Mouse (Mus musculus): ENCODE measurements around the gene Neurod2. TPM values are rescaled to one million over a fixed set of nuclear protein-coding genes. Genes with fewer than 3 reads are reported as not detected.

Neurod2 gene
- polyA plus RNA-seq, 1 experiment from 2014 or later, result 110 TPM

GRCm38 (mm10) chr11:98294188-98295012 is 35.0 kb downstream of the Neurod2 start:
- Histone ChIP-seq H3K4me3 (replicated peaks; ENCODE audit: low read length) (peak overlapping the region; percentile 56), H3K27me3 (replicated peaks; ENCODE audit: control insufficient read depth, insufficient read depth, low read length) (no peaks in the 10 kb centered on the region), H3K9ac (replicated peaks; ENCODE audit: low read depth, low read length) (peak overlapping the region; percentile 76), H3K27ac (ENCODE audit: low read length) (peak overlapping the region; percentile 94), H3K9me3 (ENCODE audit: control insufficient read depth, low read length) (no peaks in the 10 kb centered on the region), H3K4me2 (ENCODE audit: low read length) (peak overlapping the region; percentile 69), H3K4me1 (replicated peaks; ENCODE audit: control insufficient read depth, insufficient read depth, low read length) (peaks cover 73% of the 10 kb centered on the region), H3K36me3 (ENCODE audit: control insufficient read depth, insufficient read depth) (no peaks in the 10 kb centered on the region)
- under 1% methylated on average over 56 of the region's 58 CpGs for WGBS
- ATAC-seq, result peak; percentile 80

GRCm38 (mm10) chr11:98293070-98293469 is 36.4 kb downstream of the Neurod2 start:
- Histone ChIP-seq H3K27ac (ENCODE audit: low read length) (no peak overlapping the region), H3K9me3 (ENCODE audit: control insufficient read depth, low read length) (no peaks in the 10 kb centered on the region), H3K4me2 (ENCODE audit: low read length) (no peak overlapping the region), H3K4me3 (replicated peaks; ENCODE audit: low read length) (no peak overlapping the region), H3K4me1 (replicated peaks; ENCODE audit: control insufficient read depth, insufficient read depth, low read length) (peaks cover 78% of the 10 kb centered on the region), H3K9ac (replicated peaks; ENCODE audit: low read depth, low read length) (no peak overlapping the region), H3K36me3 (ENCODE audit: control insufficient read depth, insufficient read depth) (no peaks in the 10 kb centered on the region), H3K27me3 (replicated peaks; ENCODE audit: control insufficient read depth, insufficient read depth, low read length) (no peaks in the 10 kb centered on the region)
- no peak for ATAC-seq
- 42% methylated on average over 2 of the region's 2 CpGs for WGBS

- peaks cover 76% of the 10 kb centered on the region for H3K4me1 ChIP-seq (replicated peaks; ENCODE audit: control insufficient read depth, insufficient read depth, low read length)
- ATAC-seq, result no peak
- peak overlapping the region; percentile 91 for H3K27ac ChIP-seq (ENCODE audit: low read length)
- H3K36me3 ChIP-seq (ENCODE audit: control insufficient read depth, insufficient read depth), result no peaks in the 10 kb centered on the region
- 57% methylated on average over 2 of the region's 2 CpGs for WGBS
- no peak overlapping the region for H3K4me3 ChIP-seq (replicated peaks; ENCODE audit: low read length)
- no peaks in the 10 kb centered on the region for H3K27me3 ChIP-seq (replicated peaks; ENCODE audit: control insufficient read depth, insufficient read depth, low read length)
- H3K9me3 ChIP-seq (ENCODE audit: control insufficient read depth, low read length), result no peaks in the 10 kb centered on the region
- H3K4me2 ChIP-seq (ENCODE audit: low read length), result no peak overlapping the region
- H3K9ac ChIP-seq (replicated peaks; ENCODE audit: low read depth, low read length), result no peak overlapping the region
Measured at GRCm38 (mm10) chr11:98290906-98291305, 38.5 kb downstream of the Neurod2 start.

- peak overlapping the region; percentile 91 for H3K27ac ChIP-seq (ENCODE audit: low read length)
- peaks cover 72% of the 10 kb centered on the region for H3K4me1 ChIP-seq (replicated peaks; ENCODE audit: control insufficient read depth, insufficient read depth, low read length)
- H3K9ac ChIP-seq (replicated peaks; ENCODE audit: low read depth, low read length), result peak overlapping the region; percentile 40
- H3K4me2 ChIP-seq (ENCODE audit: low read length), result 0 out of 2 replicates have a peak overlapping the region, but pooled peaks have one; percentile 20
- WGBS, result 17% methylated on average over 13 of the region's 13 CpGs
- H3K4me3 ChIP-seq (replicated peaks; ENCODE audit: low read length), result no peak overlapping the region
- H3K27me3 ChIP-seq (replicated peaks; ENCODE audit: control insufficient read depth, insufficient read depth, low read length), result no peaks in the 10 kb centered on the region
- ATAC-seq, result peak; percentile 43
- no peaks in the 10 kb centered on the region for H3K36me3 ChIP-seq (ENCODE audit: control insufficient read depth, insufficient read depth)
- no peaks in the 10 kb centered on the region for H3K9me3 ChIP-seq (ENCODE audit: control insufficient read depth, low read length)
Measured at GRCm38 (mm10) chr11:98289873-98290272, 39.6 kb downstream of the Neurod2 start.

GRCm38 (mm10) chr11:98287961-98288360 is 41.5 kb downstream of the Neurod2 start:
- Histone ChIP-seq H3K4me3 (replicated peaks; ENCODE audit: low read length) (no peak overlapping the region), H3K27ac (ENCODE audit: low read length) (peak overlapping the region; percentile 91), H3K27me3 (replicated peaks; ENCODE audit: control insufficient read depth, insufficient read depth, low read length) (no peaks in the 10 kb centered on the region), H3K4me1 (replicated peaks; ENCODE audit: control insufficient read depth, insufficient read depth, low read length) (peaks cover 69% of the 10 kb centered on the region), H3K4me2 (ENCODE audit: low read length) (peak overlapping the region; percentile 31), H3K36me3 (ENCODE audit: control insufficient read depth, insufficient read depth) (no peaks in the 10 kb centered on the region), H3K9me3 (ENCODE audit: control insufficient read depth, low read length) (no peaks in the 10 kb centered on the region), H3K9ac (replicated peaks; ENCODE audit: low read depth, low read length) (peak overlapping the region; percentile 16; the same call in 1 of the 2 replicates)
- 26% methylated on average over 7 of the region's 7 CpGs for WGBS
- no peak for ATAC-seq

GRCm38 (mm10) chr11:98287531-98287930 is 41.9 kb downstream of the Neurod2 start:
- Histone ChIP-seq H3K27me3 (replicated peaks; ENCODE audit: control insufficient read depth, insufficient read depth, low read length) (no peaks in the 10 kb centered on the region), H3K4me2 (ENCODE audit: low read length) (peak overlapping the region; percentile 31), H3K4me1 (replicated peaks; ENCODE audit: control insufficient read depth, insufficient read depth, low read length) (peaks cover 73% of the 10 kb centered on the region), H3K36me3 (ENCODE audit: control insufficient read depth, insufficient read depth) (no peaks in the 10 kb centered on the region), H3K4me3 (replicated peaks; ENCODE audit: low read length) (no peak overlapping the region), H3K9ac (replicated peaks; ENCODE audit: low read depth, low read length) (peak overlapping the region; percentile 16; the same call in 1 of the 2 replicates), H3K27ac (ENCODE audit: low read length) (peak overlapping the region; percentile 91), H3K9me3 (ENCODE audit: control insufficient read depth, low read length) (no peaks in the 10 kb centered on the region)
- ATAC-seq, result peak; percentile 56
- WGBS, result 32% methylated on average over 5 of the region's 5 CpGs

- no peak overlapping the region for H3K4me3 ChIP-seq (replicated peaks; ENCODE audit: low read length)
- H3K27ac ChIP-seq (ENCODE audit: low read length), result peak overlapping the region; percentile 93
- ATAC-seq, result no peak
- no peaks in the 10 kb centered on the region for H3K27me3 ChIP-seq (replicated peaks; ENCODE audit: control insufficient read depth, insufficient read depth, low read length)
- H3K9me3 ChIP-seq (ENCODE audit: control insufficient read depth, low read length), result no peaks in the 10 kb centered on the region
- H3K36me3 ChIP-seq (ENCODE audit: control insufficient read depth, insufficient read depth), result no peaks in the 10 kb centered on the region
- H3K4me2 ChIP-seq (ENCODE audit: low read length), result no peak overlapping the region
- WGBS, result 52% methylated on average over 2 of the region's 2 CpGs
- H3K9ac ChIP-seq (replicated peaks; ENCODE audit: low read depth, low read length), result no peak overlapping the region
- peaks cover 64% of the 10 kb centered on the region for H3K4me1 ChIP-seq (replicated peaks; ENCODE audit: control insufficient read depth, insufficient read depth, low read length)
Measured at GRCm38 (mm10) chr11:98285368-98285767, 44.1 kb downstream of the Neurod2 start.

- peak; percentile 80 for ATAC-seq
- Histone ChIP-seq H3K9me3 (ENCODE audit: control insufficient read depth, low read length) (no peaks in the 10 kb centered on the region), H3K27ac (ENCODE audit: low read length) (peak overlapping the region; percentile 93), H3K36me3 (ENCODE audit: control insufficient read depth, insufficient read depth) (no peaks in the 10 kb centered on the region), H3K9ac (replicated peaks; ENCODE audit: low read depth, low read length) (no peak overlapping the region), H3K27me3 (replicated peaks; ENCODE audit: control insufficient read depth, insufficient read depth, low read length) (no peaks in the 10 kb centered on the region), H3K4me1 (replicated peaks; ENCODE audit: control insufficient read depth, insufficient read depth, low read length) (peaks cover 53% of the 10 kb centered on the region), H3K4me3 (replicated peaks; ENCODE audit: low read length) (no peak overlapping the region), H3K4me2 (ENCODE audit: low read length) (peak overlapping the region; percentile 37)
- WGBS, result 0% methylated on average over 14 of the region's 17 CpGs
Measured at GRCm38 (mm10) chr11:98284230-98284629, 45.2 kb downstream of the Neurod2 start.

- Histone ChIP-seq H3K4me1 (replicated peaks; ENCODE audit: control insufficient read depth, insufficient read depth, low read length) (peaks cover 48% of the 10 kb centered on the region), H3K9ac (replicated peaks; ENCODE audit: low read depth, low read length) (no peak overlapping the region), H3K4me3 (replicated peaks; ENCODE audit: low read length) (no peak overlapping the region), H3K9me3 (ENCODE audit: control insufficient read depth, low read length) (no peaks in the 10 kb centered on the region), H3K27ac (ENCODE audit: low read length) (peak overlapping the region; percentile 92), H3K36me3 (ENCODE audit: control insufficient read depth, insufficient read depth) (no peaks in the 10 kb centered on the region; the same call in 1 of the 2 replicates), H3K27me3 (replicated peaks; ENCODE audit: control insufficient read depth, insufficient read depth, low read length) (no peaks in the 10 kb centered on the region), H3K4me2 (ENCODE audit: low read length) (peak overlapping the region; percentile 36)
- ATAC-seq, result peak; percentile 79
- WGBS, result 7% methylated on average over 9 of the region's 9 CpGs
Measured at GRCm38 (mm10) chr11:98283740-98284139, 45.7 kb downstream of the Neurod2 start.

Data from forebrain, embryonic 16.5 days (tissue).